Mouse (Mus musculus) MEL (cell line): ENCODE data around the gene Ano6. TPM values are rescaled to one million over a fixed set of nuclear protein-coding genes. Genes with fewer than 3 reads are reported as not detected.

ENCODE experiments used
- DNase-seq: peaks from one replicate; pipeline ENCODE4 v3.0.0; 2011; ENCODE audit warnings: low read depth, low spot score
- H3K27ac ChIP-seq: 2 replicates; pipeline ENCODE4 v1.5.1; 2012; ENCODE audit warnings: low read depth, mild to moderate bottlenecking, control low read depth, low read length, moderate library complexity; ENCODE audit not compliant: control insufficient read depth
- H3K27me3 ChIP-seq, 2 experiments: fragments of 150-350 bp in 1 of 2; sonication (generic) in 1 of 2; 2 replicates each; pipeline ENCODE4 v1.6.1; 2012; ENCODE audit warnings: low read length in 2 of 2, mild to moderate bottlenecking in 2 of 2, improper control_type of control experiment in 1 of 2, moderate library complexity in 1 of 2; ENCODE audit not compliant: insufficient read depth in 2 of 2, control insufficient read depth in 1 of 2
- H3K36me3 ChIP-seq, 2 experiments: 2 replicates each; pipeline ENCODE4 v1.6.1; 2012 to 2014; ENCODE audit warnings: low read length in 2 of 2, improper control_type of control experiment in 1 of 2, inconsistent platforms in 1 of 2, mild to moderate bottlenecking in 1 of 2; ENCODE audit not compliant: insufficient read depth in 2 of 2, control insufficient read depth in 1 of 2
- H3K4me1 ChIP-seq, 2 experiments: fragments of 150-350 bp in 1 of 2; sonication (generic) in 1 of 2; 2 replicates each; pipeline ENCODE4 v1.6.1; 2012; ENCODE audit warnings: low read length in 2 of 2, improper control_type of control experiment in 1 of 2, mild to moderate bottlenecking in 1 of 2; ENCODE audit not compliant: insufficient read depth in 2 of 2, control insufficient read depth in 1 of 2
- H3K4me3 ChIP-seq, 2 experiments: fragments of 150-350 bp in 1 of 2; sonication (generic) in 1 of 2; 2 replicates each; pipeline ENCODE4 v1.5.1; 2012; ENCODE audit warnings: low read depth in 2 of 2, low read length in 2 of 2, mild to moderate bottlenecking in 2 of 2, moderate library complexity in 2 of 2, control low read depth in 1 of 2, improper control_type of control experiment in 1 of 2; ENCODE audit not compliant: control insufficient read depth in 1 of 2, insufficient read depth in 1 of 2
- H3K79me2 ChIP-seq: 2 replicates; pipeline ENCODE4 v1.6.1; 2012; ENCODE audit warnings: mild to moderate bottlenecking, low read length, moderate library complexity; ENCODE audit not compliant: control insufficient read depth, poor library complexity, insufficient read depth
- H3K9ac ChIP-seq: 2 replicates; pipeline ENCODE4 v1.6.1; 2012; ENCODE audit warnings: low read depth, mild to moderate bottlenecking, control low read depth, low read length, moderate library complexity; ENCODE audit not compliant: control insufficient read depth, poor library complexity, severe bottlenecking
- H3K9me3 ChIP-seq: fragments of 150-350 bp; sonication (generic); replicated peaks from 2 replicates; pipeline ENCODE4 v1.6.1; 2012; ENCODE audit warnings: mild to moderate bottlenecking, low read length, improper control_type of control experiment, moderate library complexity; ENCODE audit not compliant: insufficient read depth
- EP300 ChIP-seq, 2 experiments: IDR thresholded peaks; 2 replicates each; pipeline ENCODE4 v1.6.1; 2011; ENCODE audit warnings: improper control_type of control experiment in 2 of 2, low read length in 2 of 2, low read depth in 1 of 2, mild to moderate bottlenecking in 1 of 2
- ETS1 ChIP-seq: IDR thresholded peaks from 2 replicates; pipeline ENCODE4 v1.6.1; 2012; ENCODE audit warnings: low read depth, mild to moderate bottlenecking, inconsistent platforms, low read length, improper control_type of control experiment, moderate library complexity
- GATA1 ChIP-seq: IDR thresholded peaks from 2 replicates; pipeline ENCODE4 v1.6.1; 2011; ENCODE audit warnings: low read depth, low read length, improper control_type of control experiment
- MAFK ChIP-seq: IDR thresholded peaks from 2 replicates; pipeline ENCODE4 v1.6.1; 2011; ENCODE audit warnings: low read depth, mild to moderate bottlenecking, low read length, improper control_type of control experiment, borderline replicate concordance
- MAZ ChIP-seq: IDR thresholded peaks from 2 replicates; pipeline ENCODE4 v1.6.1; 2012; ENCODE audit warnings: low read depth, mild to moderate bottlenecking, inconsistent platforms, low read length, improper control_type of control experiment
- MEF2A ChIP-seq: IDR thresholded peaks from 2 replicates; pipeline ENCODE4 v1.6.1; 2014; ENCODE audit warnings: low read depth, mild to moderate bottlenecking, inconsistent platforms, low read length, improper control_type of control experiment; ENCODE audit not compliant: poor library complexity, insufficient replicate concordance, severe bottlenecking; ENCODE audit errors: extremely low read depth
- MYC ChIP-seq: IDR thresholded peaks from 2 replicates; pipeline ENCODE4 v1.6.1; 2011; ENCODE audit warnings: low read depth, mild to moderate bottlenecking, low read length, improper control_type of control experiment, moderate library complexity
- POLR2A ChIP-seq, 2 experiments: IDR thresholded peaks; 2 replicates each; pipeline ENCODE4 v1.6.1; 2011 to 2012; ENCODE audit warnings: low read length in 2 of 2, mild to moderate bottlenecking in 2 of 2, control low read depth in 1 of 2, improper control_type of control experiment in 1 of 2, low read depth in 1 of 2, moderate library complexity in 1 of 2; ENCODE audit not compliant: control insufficient read depth in 1 of 2, insufficient read depth in 1 of 2, poor library complexity in 1 of 2
- POLR2AphosphoS5 ChIP-seq: IDR thresholded peaks from 2 replicates; pipeline ENCODE4 v1.6.1; 2012; ENCODE audit warnings: low read depth, borderline replicate concordance, mild to moderate bottlenecking, inconsistent platforms, low read length, moderate library complexity, mixed read lengths
- RCOR1 ChIP-seq: IDR thresholded peaks from 2 replicates; pipeline ENCODE4 v1.6.1; 2012; ENCODE audit warnings: low read depth, mild to moderate bottlenecking, inconsistent platforms, low read length, improper control_type of control experiment
- SIN3A ChIP-seq: IDR thresholded peaks from 2 replicates; pipeline ENCODE4 v1.6.1; 2012; ENCODE audit warnings: low read length, improper control_type of control experiment, inconsistent platforms
- TAL1 ChIP-seq: IDR thresholded peaks from 2 replicates; pipeline ENCODE4 v1.6.1; 2012; ENCODE audit warnings: mild to moderate bottlenecking, inconsistent platforms, low read length, moderate library complexity, mixed read lengths
- TBP ChIP-seq: IDR thresholded peaks from 2 replicates; pipeline ENCODE4 v1.8.0; 2011; ENCODE audit warnings: low read depth, low read length, improper control_type of control experiment
- TCF12 ChIP-seq: IDR thresholded peaks from 2 replicates; pipeline ENCODE4 v1.6.1; 2014; ENCODE audit warnings: low read depth, mild to moderate bottlenecking, inconsistent platforms, low read length, improper control_type of control experiment, moderate library complexity
- USF2 ChIP-seq, 2 experiments: IDR thresholded peaks; 2 replicates each; pipeline ENCODE4 v1.6.1; 2011 to 2012; ENCODE audit warnings: improper control_type of control experiment in 2 of 2, low read length in 2 of 2, borderline replicate concordance in 1 of 2, inconsistent platforms in 1 of 2, low read depth in 1 of 2, mild to moderate bottlenecking in 1 of 2; ENCODE audit not compliant: insufficient read depth in 1 of 2
- ZC3H11A ChIP-seq: IDR thresholded peaks from 2 replicates; pipeline ENCODE4 v1.6.1; 2012; ENCODE audit warnings: low read depth, mild to moderate bottlenecking, inconsistent platforms, low read length, improper control_type of control experiment
- ZKSCAN1 ChIP-seq: IDR thresholded peaks from 2 replicates; pipeline ENCODE4 v1.6.1; 2012; ENCODE audit warnings: low read depth, mild to moderate bottlenecking, inconsistent platforms, low read length, improper control_type of control experiment, moderate library complexity
- ZMIZ1 ChIP-seq: IDR thresholded peaks from 2 replicates; pipeline ENCODE4 v1.6.1; 2012; ENCODE audit warnings: low read depth, mild to moderate bottlenecking, inconsistent platforms, low read length, improper control_type of control experiment, moderate library complexity
- polyA plus RNA-seq, 2 experiments: library from polyadenylated mRNA; stranded (reverse) in 1 of 2; unstranded in 1 of 2; fragments of >175 nt in 1 of 2; fragments of >200 nt in 1 of 2; gene quantifications; 2 replicates each; pipeline versions ENCODE4 v1.2.1 to v1.2.4; 2012; ENCODE audit warnings: low replicate concordance in 2 of 2, low read depth in 1 of 2; ENCODE audit not compliant: insufficient read length in 2 of 2, insufficient read depth in 1 of 2, missing spikeins in 1 of 2
- total RNA-seq: library from RNA; depleted of rRNA; stranded (reverse); fragments of 300-350 nt; gene quantifications from 2 replicates; pipeline ENCODE4 v1.2.3, GENCODE M21; 2012

The Ano6 gene
- total and polyA plus RNA-seq, 3 experiments, result 54.8 to 66.6 (median 61.4) TPM

DNA sequence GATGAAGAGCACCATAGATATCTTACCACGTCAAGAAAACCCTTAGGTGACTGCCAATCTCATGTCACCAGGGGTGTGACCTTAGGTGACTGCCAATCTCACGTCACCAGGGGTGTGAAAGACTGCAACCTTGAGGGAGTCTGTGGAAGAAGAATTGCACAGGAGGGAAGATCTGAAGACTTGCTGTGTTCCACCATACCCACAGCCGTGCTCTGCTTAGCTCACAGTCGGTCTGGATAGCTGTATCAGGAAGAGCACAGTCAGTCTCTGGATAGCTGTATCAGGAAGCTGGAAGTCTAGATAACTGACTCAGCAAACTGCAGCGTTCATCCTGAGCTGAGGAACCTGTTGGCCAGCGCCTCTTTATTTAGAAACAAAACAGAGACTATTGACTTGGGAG, 92.9 kb downstream of the Ano6 start:
- Histone ChIP-seq H3K79me2 (peaks cover 35% of the 10 kb centered on the region), H3K27me3 (no peaks in the 10 kb centered on the region), H3K36me3 (peaks cover 2 to 54% of the 10 kb centered on the region in 2 experiments; a peak in 3 of 4 replicates), H3K4me3 (no peak overlapping the region), H3K4me1 (peaks cover 17 to 46% of the 10 kb centered on the region in 2 experiments), H3K27ac (peak overlapping the region; percentile 54), H3K9ac (no peak overlapping the region), H3K9me3 (no peaks in the 10 kb centered on the region)
- TF ChIP-seq MAFK (peak; percentile 76; the same call in 1 of the 2 replicates), ZKSCAN1 (peak; percentile 79; the same call in 1 of the 2 replicates), ETS1 (peak; percentile 80), EP300 (IDR thresholded peaks at IDR 0.05; ENCODE audit: low read depth in 1 of 2, low read length in 2 of 2) (peak; percentile 86 to 95), TBP (0 out of 2 replicates have a peak, but pooled peaks have one; percentile 34), TAL1 (peak; percentile 87), MYC (no peak), USF2 (IDR thresholded peaks at IDR 0.05; ENCODE audit: borderline replicate concordance in 1 of 2, insufficient read depth in 1 of 2, low read depth in 1 of 2, low read length in 2 of 2) (no peak), RCOR1 (no peak), TCF12 (peak; percentile 87), GATA1 (peak; percentile 96)
- DNase-seq, result peak; percentile 89

DNA sequence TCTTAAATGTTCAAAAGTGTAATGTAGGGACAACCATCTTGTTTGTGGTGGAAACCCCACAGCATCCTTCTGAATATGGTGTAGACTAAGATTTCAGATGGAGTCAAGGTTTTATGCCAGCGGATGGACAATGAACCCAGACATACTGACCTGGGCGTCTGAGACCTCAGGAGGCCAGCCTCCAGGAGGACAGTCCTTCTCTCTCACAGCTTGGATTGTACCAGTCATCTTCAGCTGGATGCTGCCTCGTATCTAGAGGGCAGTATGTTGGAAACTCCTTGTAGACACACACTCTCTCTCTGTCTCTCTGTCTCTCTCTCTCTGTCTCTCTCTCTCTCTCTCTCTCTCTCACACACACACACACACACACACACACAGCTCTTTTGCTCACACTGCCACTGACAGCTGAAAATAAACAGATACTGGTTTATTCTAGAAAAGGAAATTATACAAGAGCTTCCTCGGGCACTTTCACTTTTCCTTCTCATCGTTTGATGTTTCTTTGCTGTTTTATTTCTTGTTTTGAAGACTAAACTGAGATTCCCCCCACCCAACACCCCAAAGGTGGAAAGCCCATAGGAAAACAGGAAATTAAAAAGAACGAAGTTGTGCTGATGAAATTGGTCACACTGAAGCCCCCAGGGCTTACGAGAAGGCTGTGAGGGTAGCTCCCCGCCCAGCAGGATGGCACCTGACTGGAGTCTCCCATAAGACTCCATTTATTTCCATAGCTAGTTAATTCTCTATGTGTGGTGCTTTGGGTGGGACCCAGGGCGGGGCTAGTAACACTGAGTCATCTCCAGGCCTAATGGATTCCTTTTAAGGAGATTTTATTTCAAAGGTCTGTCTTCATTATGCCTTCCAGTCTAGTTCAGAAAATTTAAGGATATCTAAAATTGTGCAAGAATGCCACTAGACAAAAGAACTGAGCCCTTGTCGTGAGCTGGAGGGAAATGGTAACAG, 94.3 kb downstream of the Ano6 start:
- Histone ChIP-seq H3K4me3 (no peak overlapping the region), H3K36me3 (peaks cover 8 to 47% of the 10 kb centered on the region in 2 experiments), H3K79me2 (peaks cover 42% of the 10 kb centered on the region), H3K27ac (0 out of 2 replicates have a peak overlapping the region, but pooled peaks have one; percentile 11), H3K27me3 (no peaks in the 10 kb centered on the region), H3K9me3 (no peaks in the 10 kb centered on the region), H3K4me1 (peaks cover 13 to 41% of the 10 kb centered on the region in 2 experiments), H3K9ac (no peak overlapping the region)
- peak; percentile 25 for DNase-seq
- TF ChIP-seq MAZ (no peak), MEF2A (no peak), ZMIZ1 (no peak), POLR2A (IDR thresholded peaks at IDR 0.05; ENCODE audit: control insufficient read depth in 1 of 2, insufficient read depth in 1 of 2, low read depth in 1 of 2, low read length in 2 of 2, poor library complexity in 1 of 2) (no peak), POLR2AphosphoS5 (no peak), ZC3H11A (no peak), SIN3A (no peak)
